Mouse (Mus musculus): ENCODE measurements around the gene Prss8. TPM values are rescaled to one million over a fixed set of nuclear protein-coding genes. Genes with fewer than 3 reads are reported as not detected.
A peak's percentile ranks its signal among the peaks of the same experiment; 100 is the strongest.

Prss8 gene
- polyA plus RNA-seq, 1 experiment from 2014 or later = 48.2 TPM

DNA sequence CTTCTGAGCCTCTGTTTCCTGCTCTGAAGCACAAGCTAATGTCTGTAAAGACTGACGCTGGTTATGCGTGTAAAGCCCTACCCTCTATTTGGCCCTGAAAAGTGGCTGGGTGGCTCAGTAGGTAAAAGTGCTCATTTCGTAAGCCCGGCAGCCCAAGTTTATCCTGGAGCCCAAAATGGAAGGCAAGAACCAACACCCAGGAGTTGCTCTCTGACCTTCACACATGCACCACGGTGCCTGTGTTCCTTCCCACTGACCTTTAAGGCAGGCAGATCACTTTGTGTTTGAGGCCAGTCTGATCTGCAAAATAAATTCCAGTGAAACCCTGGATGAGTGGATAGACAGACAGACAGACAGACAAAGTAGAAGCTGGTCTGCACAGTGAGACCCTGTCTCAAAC, 6.2 kb downstream of the Prss8 start:
- H3K9me3 ChIP-seq (ENCODE audit: control insufficient read depth, low read depth, low read length) = no peaks in the 10 kb centered on the region
- 0 out of 2 replicates have a peak overlapping the region, but pooled peaks have one; percentile 0 for H3K9ac ChIP-seq (replicated peaks; ENCODE audit: low read depth, low read length)

GRCm38 (mm10) chr7:127922451-127923275, 7.2 kb downstream of the Prss8 start:
- H3K9ac ChIP-seq (replicated peaks; ENCODE audit: low read depth, low read length) = no peak overlapping the region
- H3K27me3 ChIP-seq (ENCODE audit: control insufficient read depth, insufficient read depth, low read length) = no peaks in the 10 kb centered on the region
- no peak for ATAC-seq (ENCODE audit: insufficient number of reproducible peaks, insufficient read depth, low FRiP score, low read depth)
- H3K9me3 ChIP-seq (ENCODE audit: control insufficient read depth, low read depth, low read length) = no peaks in the 10 kb centered on the region
- peak overlapping the region; percentile 59; the same call in 1 of the 2 replicates for H3K27ac ChIP-seq (ENCODE audit: low read length)
- no peak overlapping the region for H3K4me2 ChIP-seq (replicated peaks; ENCODE audit: low read depth, low read length)
- peaks cover 14% of the 10 kb centered on the region for H3K36me3 ChIP-seq (ENCODE audit: control insufficient read depth, insufficient read depth, low read length)
- H3K4me3 ChIP-seq (ENCODE audit: low read depth, low read length) = no peak overlapping the region
- WGBS = 65% methylated on average over 6 of the region's 6 CpGs
- 0 out of 2 replicates have a peak, but pooled peaks cover 3% of the 10 kb centered on the region for H3K4me1 ChIP-seq (ENCODE audit: control insufficient read depth, insufficient read depth, low read length)

More for the DNA sequence above, 6.2 kb downstream of the Prss8 start:
- WGBS = 83% methylated on average over 5 of the region's 5 CpGs
- Histone ChIP-seq H3K36me3 (ENCODE audit: control insufficient read depth, insufficient read depth, low read length) (peaks cover 14% of the 10 kb centered on the region), H3K4me2 (replicated peaks; ENCODE audit: low read depth, low read length) (no peak overlapping the region), H3K27me3 (ENCODE audit: control insufficient read depth, insufficient read depth, low read length) (no peaks in the 10 kb centered on the region), H3K4me3 (ENCODE audit: low read depth, low read length) (no peak overlapping the region), H3K27ac (ENCODE audit: low read length) (peak overlapping the region; percentile 91; the same call in 1 of the 2 replicates), H3K4me1 (ENCODE audit: control insufficient read depth, insufficient read depth, low read length) (0 out of 2 replicates have a peak, but pooled peaks cover 3% of the 10 kb centered on the region)
- no peak for ATAC-seq (ENCODE audit: insufficient number of reproducible peaks, insufficient read depth, low FRiP score, low read depth)

- Histone ChIP-seq H3K36me3 (ENCODE audit: control insufficient read depth, insufficient read depth, low read length) (peaks cover 17% of the 10 kb centered on the region), H3K27me3 (ENCODE audit: control insufficient read depth, insufficient read depth, low read length) (no peaks in the 10 kb centered on the region), H3K4me3 (ENCODE audit: low read depth, low read length) (no peak overlapping the region), H3K27ac (ENCODE audit: low read length) (no peak overlapping the region), H3K9ac (replicated peaks; ENCODE audit: low read depth, low read length) (no peak overlapping the region), H3K9me3 (ENCODE audit: control insufficient read depth, low read depth, low read length) (no peaks in the 10 kb centered on the region), H3K4me2 (replicated peaks; ENCODE audit: low read depth, low read length) (no peak overlapping the region), H3K4me1 (ENCODE audit: control insufficient read depth, insufficient read depth, low read length) (0 out of 2 replicates have a peak, but pooled peaks cover 3% of the 10 kb centered on the region)
- ATAC-seq (ENCODE audit: insufficient number of reproducible peaks, insufficient read depth, low FRiP score, low read depth) = no peak
- WGBS = 66% methylated on average over 8 of the region's 8 CpGs
Measured at GRCm38 (mm10) chr7:127921516-127921915, 8.4 kb downstream of the Prss8 start.

DNA sequence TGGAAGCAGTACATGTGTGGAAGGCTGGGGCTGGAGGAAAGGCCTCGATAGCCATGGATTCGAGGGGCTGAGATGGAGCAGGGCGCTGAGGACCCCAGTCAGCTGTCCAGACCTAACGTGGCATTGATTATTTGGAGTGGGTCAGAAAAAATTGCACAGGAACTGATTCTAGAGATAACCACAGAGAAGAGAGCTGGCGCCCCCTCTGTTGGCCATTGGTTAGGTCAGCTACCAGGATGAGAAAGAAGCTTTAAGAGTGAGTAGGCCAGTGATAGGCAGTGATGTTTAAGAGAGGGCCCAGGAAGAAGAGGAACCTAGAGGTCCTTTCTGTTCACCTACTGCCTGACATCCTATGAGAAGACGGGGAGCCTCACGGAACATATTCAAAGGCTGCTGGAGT, 10.6 kb downstream of the Prss8 start:
- WGBS = 70% methylated on average over 7 of the region's 7 CpGs
- Histone ChIP-seq H3K27me3 (ENCODE audit: control insufficient read depth, insufficient read depth, low read length) (no peaks in the 10 kb centered on the region), H3K9ac (replicated peaks; ENCODE audit: low read depth, low read length) (no peak overlapping the region), H3K36me3 (ENCODE audit: control insufficient read depth, insufficient read depth, low read length) (peaks cover 10% of the 10 kb centered on the region), H3K9me3 (ENCODE audit: control insufficient read depth, low read depth, low read length) (no peaks in the 10 kb centered on the region), H3K4me3 (ENCODE audit: low read depth, low read length) (no peak overlapping the region), H3K4me1 (ENCODE audit: control insufficient read depth, insufficient read depth, low read length) (0 out of 2 replicates have a peak, but pooled peaks cover 3% of the 10 kb centered on the region), H3K4me2 (replicated peaks; ENCODE audit: low read depth, low read length) (no peak overlapping the region), H3K27ac (ENCODE audit: low read length) (no peak overlapping the region)
- no peak for ATAC-seq (ENCODE audit: insufficient number of reproducible peaks, insufficient read depth, low FRiP score, low read depth)

GRCm38 (mm10) chr7:127918203-127918602, 11.7 kb downstream of the Prss8 start:
- WGBS = 54% methylated on average over 3 of the region's 3 CpGs
- H3K27me3 ChIP-seq (ENCODE audit: control insufficient read depth, insufficient read depth, low read length) = no peaks in the 10 kb centered on the region
- no peak for ATAC-seq (ENCODE audit: insufficient number of reproducible peaks, insufficient read depth, low FRiP score, low read depth)
- H3K4me2 ChIP-seq (replicated peaks; ENCODE audit: low read depth, low read length) = no peak overlapping the region
- peaks cover 10% of the 10 kb centered on the region for H3K36me3 ChIP-seq (ENCODE audit: control insufficient read depth, insufficient read depth, low read length)
- peaks cover under 1% of the 10 kb centered on the region; the same call in 1 of the 2 replicates for H3K4me1 ChIP-seq (ENCODE audit: control insufficient read depth, insufficient read depth, low read length)
- no peak overlapping the region for H3K4me3 ChIP-seq (ENCODE audit: low read depth, low read length)
- no peak overlapping the region for H3K9ac ChIP-seq (replicated peaks; ENCODE audit: low read depth, low read length)
- H3K27ac ChIP-seq (ENCODE audit: low read length) = no peak overlapping the region
- H3K9me3 ChIP-seq (ENCODE audit: control insufficient read depth, low read depth, low read length) = no peaks in the 10 kb centered on the region

- WGBS = 87% methylated on average over 12 of the region's 12 CpGs
- H3K4me2 ChIP-seq (replicated peaks; ENCODE audit: low read depth, low read length) = no peak overlapping the region
- H3K27ac ChIP-seq (ENCODE audit: low read length) = no peak overlapping the region
- H3K9ac ChIP-seq (replicated peaks; ENCODE audit: low read depth, low read length) = no peak overlapping the region
- H3K27me3 ChIP-seq (ENCODE audit: control insufficient read depth, insufficient read depth, low read length) = no peaks in the 10 kb centered on the region
- no peaks in the 10 kb centered on the region for H3K9me3 ChIP-seq (ENCODE audit: control insufficient read depth, low read depth, low read length)
- peaks cover 8% of the 10 kb centered on the region for H3K36me3 ChIP-seq (ENCODE audit: control insufficient read depth, insufficient read depth, low read length)
- peaks cover 4% of the 10 kb centered on the region; the same call in 1 of the 2 replicates for H3K4me1 ChIP-seq (ENCODE audit: control insufficient read depth, insufficient read depth, low read length)
- ATAC-seq (ENCODE audit: insufficient number of reproducible peaks, insufficient read depth, low FRiP score, low read depth) = no peak
- no peak overlapping the region for H3K4me3 ChIP-seq (ENCODE audit: low read depth, low read length)
Measured at GRCm38 (mm10) chr7:127915293-127915692, 14.6 kb downstream of the Prss8 start.

GRCm38 (mm10) chr7:127912938-127913337, 17.0 kb downstream of the Prss8 start:
- peaks cover 4% of the 10 kb centered on the region; the same call in 1 of the 2 replicates for H3K4me1 ChIP-seq (ENCODE audit: control insufficient read depth, insufficient read depth, low read length)
- no peak for ATAC-seq (ENCODE audit: insufficient number of reproducible peaks, insufficient read depth, low FRiP score, low read depth)
- H3K36me3 ChIP-seq (ENCODE audit: control insufficient read depth, insufficient read depth, low read length) = peaks cover 23% of the 10 kb centered on the region
- WGBS = 15% methylated on average over 4 of the region's 4 CpGs
- H3K9me3 ChIP-seq (ENCODE audit: control insufficient read depth, low read depth, low read length) = no peaks in the 10 kb centered on the region
- peak overlapping the region; percentile 92 for H3K4me3 ChIP-seq (ENCODE audit: low read depth, low read length)
- H3K27me3 ChIP-seq (ENCODE audit: control insufficient read depth, insufficient read depth, low read length) = no peaks in the 10 kb centered on the region
- peak overlapping the region; percentile 58 for H3K9ac ChIP-seq (replicated peaks; ENCODE audit: low read depth, low read length)
- H3K4me2 ChIP-seq (replicated peaks; ENCODE audit: low read depth, low read length) = peak overlapping the region; percentile 51
- H3K27ac ChIP-seq (ENCODE audit: low read length) = peak overlapping the region; percentile 82; the same call in 1 of the 2 replicates

DNA sequence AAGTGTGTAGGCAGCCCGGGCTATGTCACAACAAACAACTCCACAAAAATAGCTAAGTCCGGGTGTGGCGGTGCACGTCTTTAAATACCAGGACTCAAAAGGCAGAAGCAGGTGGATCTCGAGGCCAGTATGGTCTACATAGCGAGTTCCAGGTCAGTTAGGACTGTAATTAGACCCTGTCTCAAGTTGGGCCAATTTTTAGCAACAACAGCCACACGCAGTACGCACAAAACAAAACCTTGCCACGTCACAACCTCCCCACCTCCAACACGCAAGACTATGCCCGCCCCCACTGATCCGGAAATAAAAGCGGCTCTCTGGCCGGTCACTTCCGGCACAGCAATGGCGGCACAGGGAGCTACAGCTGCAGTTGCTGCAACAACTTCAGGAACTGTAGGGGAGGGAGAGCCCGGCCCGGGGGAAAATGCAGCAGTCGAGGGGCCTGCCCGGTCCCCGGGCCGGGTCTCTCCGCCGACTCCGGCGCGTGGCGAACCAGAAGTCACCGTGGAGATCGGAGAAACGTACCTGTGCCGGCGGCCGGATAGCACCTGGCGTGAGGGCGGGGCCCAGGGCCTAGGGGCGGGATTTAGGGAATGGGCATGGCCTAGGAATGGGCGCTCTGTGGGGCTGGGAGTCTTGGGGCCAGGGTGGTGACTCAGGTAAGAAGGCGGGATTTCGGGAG, 17.6 kb downstream of the Prss8 start, which contains the start of gene Kat8:
TSS of gene Kat8 (plus strand) at position 327 of the 682 bp plus-strand sequence.
- H3K4me1 ChIP-seq (ENCODE audit: control insufficient read depth, insufficient read depth, low read length) = peaks cover 4% of the 10 kb centered on the region; the same call in 1 of the 2 replicates
- H3K36me3 ChIP-seq (ENCODE audit: control insufficient read depth, insufficient read depth, low read length) = peaks cover 29% of the 10 kb centered on the region
- no peaks in the 10 kb centered on the region for H3K27me3 ChIP-seq (ENCODE audit: control insufficient read depth, insufficient read depth, low read length)
- H3K4me2 ChIP-seq (replicated peaks; ENCODE audit: low read depth, low read length) = peak within 1 kb of the TSS; percentile 51
- H3K4me3 ChIP-seq (ENCODE audit: low read depth, low read length) = peak within 1 kb of the TSS; percentile 92
- under 1% methylated on average over 40 of the region's 40 CpGs for WGBS
- H3K27ac ChIP-seq (ENCODE audit: low read length) = peak within 1 kb of the TSS; percentile 82
- H3K9me3 ChIP-seq (ENCODE audit: control insufficient read depth, low read depth, low read length) = no peaks in the 10 kb centered on the region
- ATAC-seq (ENCODE audit: insufficient number of reproducible peaks, insufficient read depth, low FRiP score, low read depth) = peak; percentile 96
- peak within 1 kb of the TSS; percentile 58 for H3K9ac ChIP-seq (replicated peaks; ENCODE audit: low read depth, low read length)

Data from stomach, embryonic 14.5 days (tissue).